Mouse (Mus musculus): ENCODE results near the gene Tdp1.
"Not testable (repeated sequence)": the region's sequence is repeated elsewhere in the genome, so short reads cannot be mapped to it uniquely, and the experiment has no call there.

Gene Tdp1

GRCm38 (mm10) chr12:99958068-99959060 lies 74.0 kb downstream of the Tdp1 start:
- DNase-seq = no peak

DNA sequence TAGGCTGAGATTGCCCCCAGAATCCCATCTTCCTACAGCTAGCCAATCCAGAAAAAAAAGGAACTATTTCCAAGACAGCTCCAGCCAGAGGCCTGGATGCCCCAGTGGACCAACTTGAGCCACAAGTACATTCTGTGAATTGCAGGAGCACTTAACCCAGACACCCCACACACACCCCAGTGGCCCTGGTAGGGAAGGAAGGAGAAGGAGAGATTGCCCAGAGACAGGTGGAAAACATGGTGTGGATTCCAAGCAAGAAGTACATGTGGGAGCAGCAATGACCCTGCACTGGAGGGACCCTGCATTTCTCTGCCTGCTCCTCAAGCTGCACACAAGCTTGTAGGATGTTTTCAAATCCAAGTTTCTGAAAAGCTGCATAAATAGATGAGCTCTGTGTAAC lies 75.0 kb downstream of the Tdp1 start:
- no peak for DNase-seq

GRCm38 (mm10) chr12:99959930-99960329 lies 75.6 kb downstream of the Tdp1 start:
- DNase-seq = no peak

DNA sequence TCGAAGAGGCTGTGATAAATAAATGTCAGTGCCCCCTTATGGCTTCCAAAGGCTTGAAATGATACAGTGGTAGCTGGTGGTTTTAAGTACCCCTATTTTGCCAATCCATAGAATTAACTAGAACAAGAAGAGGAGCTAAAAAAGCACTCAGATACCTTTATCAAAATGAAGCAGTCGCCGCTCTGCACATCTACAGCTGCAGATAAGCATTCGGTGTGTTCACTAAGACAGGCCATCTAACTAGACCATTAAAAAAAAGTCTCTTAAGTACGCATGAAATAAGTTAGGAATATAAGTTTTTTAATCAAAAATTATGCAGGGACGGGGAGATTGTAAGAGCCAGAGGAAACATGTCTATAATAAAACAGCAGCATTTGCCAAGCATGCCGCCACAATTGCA lies 76.4 kb downstream of the Tdp1 start:
- DNase-seq = no peak

DNA sequence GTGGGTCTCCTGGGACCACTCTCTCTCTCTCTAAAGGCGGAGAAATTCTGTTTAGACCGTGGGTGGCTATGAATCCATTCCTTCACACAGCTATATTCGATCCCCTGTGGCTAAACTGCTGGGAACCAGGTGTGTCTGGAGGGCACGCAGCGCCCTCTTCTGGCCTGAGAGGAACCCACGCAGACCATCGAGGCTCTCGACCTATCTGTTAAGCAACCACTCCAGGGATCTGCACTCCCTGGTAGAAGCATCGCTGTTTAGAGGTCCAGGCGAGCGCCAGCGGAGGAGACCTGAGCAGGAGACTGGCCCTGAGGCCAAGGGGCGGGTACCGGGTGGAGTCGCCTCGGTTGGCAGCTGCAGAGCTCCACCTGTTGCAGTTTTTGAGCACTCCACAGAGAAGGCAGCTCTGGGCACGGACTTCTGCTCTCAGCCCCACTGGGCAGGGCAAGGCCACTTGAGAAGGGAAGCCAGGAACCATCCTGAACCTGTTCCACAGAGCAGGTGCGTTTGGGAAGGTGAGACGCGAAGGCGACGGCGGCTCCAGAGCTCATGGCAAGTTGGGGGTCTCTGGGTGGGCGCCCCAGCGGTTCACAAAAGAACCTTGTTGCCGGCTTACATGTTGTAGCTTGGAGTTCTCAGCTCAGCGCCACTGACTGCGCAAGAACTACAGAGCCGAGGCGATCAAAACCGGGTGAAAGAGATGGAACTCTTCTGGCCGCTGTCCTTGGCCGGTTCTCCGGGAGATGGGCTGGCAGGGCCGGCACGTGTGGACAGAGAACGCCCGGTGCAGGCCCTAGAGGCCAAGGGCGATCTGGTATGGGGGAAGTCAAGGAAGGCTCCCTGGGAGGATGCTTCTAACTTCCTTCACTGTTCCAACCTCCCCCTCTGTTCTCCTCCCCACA lies 80.2 kb downstream of the Tdp1 start, which contains the start of gene Kcnk13:
Gene Kcnk13 (plus strand): TSS at position 199 of the 902 bp plus-strand sequence.
- peak; percentile 62 to 68 for DNase-seq

- peak; percentile 16 to 24 for DNase-seq
Measured at GRCm38 (mm10) chr12:99965203-99966115, 81.1 kb downstream of the Tdp1 start.

GRCm38 (mm10) chr12:99966116-99966770 lies 81.9 kb downstream of the Tdp1 start:
- peak in 1 of 2 experiments; percentile 23 for DNase-seq

- DNase-seq = no peak
Measured at GRCm38 (mm10) chr12:99966881-99967363, 82.6 kb downstream of the Tdp1 start.

GRCm38 (mm10) chr12:99969906-99970305 lies 85.6 kb downstream of the Tdp1 start:
- DNase-seq = no peak

- not testable (repeated sequence) for DNase-seq
Measured at GRCm38 (mm10) chr12:99971205-99971894, 87.0 kb downstream of the Tdp1 start.

DNA sequence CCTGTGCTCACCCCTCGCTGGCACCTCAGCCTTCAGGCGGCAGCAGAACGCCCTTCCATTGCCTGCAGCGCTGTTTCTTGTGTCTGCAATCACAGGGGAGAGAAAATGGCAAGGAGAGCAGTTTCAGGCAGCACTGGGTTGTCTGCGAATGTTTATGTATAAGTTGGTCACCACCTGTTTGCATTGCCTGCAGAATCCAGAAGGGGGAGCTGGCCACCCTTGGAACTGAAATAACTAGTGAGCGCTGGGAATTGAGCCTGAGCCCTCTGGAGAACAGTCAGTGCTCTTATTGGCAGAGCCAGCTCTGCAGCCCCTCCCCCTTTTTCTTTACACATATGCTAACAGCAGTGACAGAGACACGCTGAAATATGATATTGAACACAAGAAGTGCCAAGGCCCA lies 88.5 kb downstream of the Tdp1 start:
- no peak for DNase-seq

- DNase-seq = no peak
Measured at GRCm38 (mm10) chr12:99973659-99974058, 89.3 kb downstream of the Tdp1 start.

DNA sequence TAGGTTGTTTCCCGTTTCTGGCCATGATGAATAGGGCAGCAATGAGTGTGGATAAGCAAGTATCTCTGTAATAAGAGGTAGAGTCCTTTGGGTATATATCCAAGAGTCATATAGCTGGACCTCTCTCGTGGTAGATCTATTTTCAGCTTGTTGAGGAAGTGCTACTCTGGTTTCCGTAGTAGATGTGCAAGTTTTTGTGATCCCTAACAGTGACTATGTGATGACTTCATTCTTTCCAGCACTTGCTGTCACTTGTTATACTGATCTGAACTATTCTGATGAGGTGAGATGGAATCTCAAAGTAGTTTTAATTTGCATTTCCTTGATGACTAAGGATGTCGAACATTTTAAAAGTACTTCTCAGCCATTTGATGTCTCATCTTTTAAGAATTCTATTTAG lies 95.2 kb downstream of the Tdp1 start:
- no peak for DNase-seq

DNA sequence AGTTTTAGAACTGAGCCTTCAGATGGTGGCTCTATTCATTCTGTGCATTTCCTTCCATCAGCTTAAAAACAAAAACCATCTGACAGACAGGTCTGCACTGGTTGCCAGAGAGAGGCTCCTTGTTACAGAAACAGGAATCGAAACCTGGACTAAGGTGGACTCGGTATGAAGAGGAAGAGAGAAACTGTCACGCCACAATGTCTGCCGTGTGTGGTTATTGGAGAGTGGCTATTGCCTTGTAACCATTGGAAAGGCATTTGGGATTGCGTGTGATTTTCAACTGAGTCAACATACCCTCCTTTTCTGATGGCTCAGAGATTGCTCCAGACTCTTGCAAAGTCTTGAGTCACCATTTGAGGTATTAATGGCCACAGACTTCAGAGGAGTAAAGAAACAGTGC lies 102.5 kb downstream of the Tdp1 start:
- DNase-seq = no peak

GRCm38 (mm10) chr12:99988144-99988543 lies 103.8 kb downstream of the Tdp1 start:
- no peak for DNase-seq

DNA sequence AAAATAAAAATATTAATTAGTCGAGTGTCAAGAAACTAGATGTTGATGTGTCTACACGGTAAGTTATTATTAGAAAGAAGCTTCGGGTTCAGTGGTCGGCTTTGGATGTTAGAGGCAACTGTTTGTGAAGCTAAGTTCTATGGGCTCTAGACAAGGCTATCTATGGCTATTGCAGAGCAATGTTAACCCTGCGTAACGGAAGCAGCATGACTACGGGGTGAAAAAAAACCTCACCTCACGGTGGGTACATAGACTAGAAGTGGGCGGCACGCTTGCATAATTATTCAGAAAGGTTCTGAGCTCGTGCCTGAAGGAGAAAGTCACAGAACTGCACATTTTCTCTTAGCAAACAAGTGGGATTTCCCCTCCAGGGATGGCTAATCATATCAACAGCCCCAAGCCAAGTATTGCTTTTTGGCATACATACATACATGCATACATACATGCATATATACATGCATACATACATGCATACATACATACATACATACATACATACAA lies 108.1 kb downstream of the Tdp1 start:
- no peak for DNase-seq

DNA sequence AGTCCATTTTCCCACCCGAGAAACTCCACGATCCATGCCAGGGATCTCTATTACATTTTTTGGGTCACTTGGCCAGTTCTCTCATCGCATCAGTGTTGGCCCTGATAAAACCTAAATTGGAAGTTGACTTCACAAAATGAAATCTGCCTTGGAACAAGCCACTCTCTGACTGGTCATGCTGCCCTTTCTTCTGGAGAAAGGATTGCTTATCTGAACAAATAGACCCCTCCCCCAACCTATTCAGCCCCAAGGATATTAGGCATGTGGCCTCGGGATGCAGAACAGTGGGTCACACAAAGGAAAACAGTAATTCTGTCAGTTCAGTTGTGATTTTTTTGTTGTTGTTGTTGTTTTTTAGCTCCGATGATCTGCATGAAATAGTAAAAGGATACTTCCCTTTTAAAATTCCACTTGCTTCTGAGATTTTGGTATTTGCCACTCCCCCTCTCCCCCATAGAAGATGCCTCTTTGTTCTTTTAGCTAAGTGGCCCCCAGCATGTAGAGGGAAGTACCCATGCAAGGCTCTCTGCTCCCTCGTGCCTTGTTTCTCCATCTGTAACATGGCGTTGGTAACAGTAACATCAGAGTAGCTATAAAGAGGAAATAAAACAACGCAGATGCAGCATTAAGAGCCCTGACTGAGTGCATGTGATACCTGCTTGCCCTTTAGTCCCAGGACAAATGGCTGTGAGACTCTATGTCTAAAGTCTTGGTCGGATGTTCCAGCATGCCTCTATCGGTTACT lies 109.0 kb downstream of the Tdp1 start:
- DNase-seq = no peak

GRCm38 (mm10) chr12:99995951-99996350 lies 111.6 kb downstream of the Tdp1 start:
- no peak for DNase-seq

DNA sequence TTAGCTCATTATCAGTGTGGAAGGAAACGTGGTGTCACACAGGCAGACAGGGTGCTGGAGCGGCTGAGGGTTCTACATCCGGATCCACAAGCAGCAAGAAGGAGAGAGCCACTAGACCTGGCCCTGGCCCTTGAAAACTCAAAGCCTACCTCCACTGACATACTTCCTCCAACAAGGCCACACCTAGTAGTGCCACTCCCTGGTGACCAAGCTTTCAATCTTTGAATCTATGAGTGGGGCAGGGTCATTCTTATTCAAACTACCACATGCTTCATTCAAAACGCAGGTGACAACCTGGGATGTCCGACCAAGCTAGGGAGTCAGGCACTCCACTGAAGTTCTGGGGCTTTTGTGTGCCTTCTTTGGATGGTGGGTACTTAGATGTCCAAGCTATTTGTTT lies 115.4 kb downstream of the Tdp1 start:
- DNase-seq = no peak

- no peak for DNase-seq
Measured at GRCm38 (mm10) chr12:100000381-100000780, 116.1 kb downstream of the Tdp1 start.

All from cerebellum, postnatal 36 days (tissue).